Mouse (Mus musculus) CD4-positive, CD25-positive, alpha-beta regulatory T cell, adult 4 months (primary cell): Measurements from ENCODE around the gene Ppil4. TPM values are rescaled to one million over a fixed set of nuclear protein-coding genes. Genes with fewer than 3 reads are reported as not detected.
A peak's percentile ranks its signal among the peaks of the same experiment; 100 is the strongest.
"Not testable (repeated sequence)": the region's sequence is repeated elsewhere in the genome, so short reads cannot be mapped to it uniquely, and the experiment has no call there.

Experiments used
- ATAC-seq: one replicate; pipeline ENCODE4 v1.8.0; 2017
- polyA plus RNA-seq, 2 experiments: library from polyadenylated mRNA; unstranded; fragments of 100-300 nt; shearing (Covaris generic); gene quantifications; one replicate each; pipeline ENCODE4 v1.2.1; 2017

Gene Ppil4
- 10 to 100 TPM; 76.4 to 77.5 TPM for polyA plus RNA-seq

DNA sequence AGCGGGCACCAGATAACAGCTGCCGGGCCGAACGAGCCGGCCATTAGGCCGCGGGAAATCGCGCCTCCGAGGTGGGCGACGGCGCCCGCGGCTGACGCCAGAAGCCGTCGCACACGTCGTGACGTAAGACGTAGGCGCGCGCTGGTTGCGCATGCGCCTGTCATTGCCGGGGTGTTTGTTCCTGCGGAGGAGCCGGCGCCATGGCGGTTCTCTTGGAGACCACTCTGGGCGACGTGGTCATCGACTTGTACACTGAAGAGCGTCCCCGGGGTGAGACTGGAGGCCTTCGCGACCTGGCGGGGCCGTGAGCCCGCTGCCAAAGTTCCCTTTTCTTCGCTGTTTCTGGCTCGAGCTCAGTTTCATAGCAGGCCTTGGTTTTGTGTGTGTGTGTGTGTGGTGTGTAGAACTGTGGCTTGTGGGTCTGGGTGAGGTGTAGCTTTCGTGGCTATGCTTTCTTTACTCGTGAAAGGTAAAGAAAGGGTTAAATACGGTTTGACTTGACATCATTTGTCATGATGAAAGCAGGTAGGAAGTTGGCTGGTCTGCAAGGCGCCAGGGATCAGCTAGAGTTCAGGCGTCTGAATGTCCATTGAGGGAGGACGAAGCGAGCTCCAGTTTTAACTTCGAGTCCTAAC lies at the start of gene Ppil4, which contains the start of gene Ginm1:
Gene Ppil4 (plus strand): TSS at position 141 of the 635 bp plus-strand sequence.
Gene Ginm1 (minus strand): TSS at position 74 of the 635 bp plus-strand sequence.
- peak; percentile 90 for ATAC-seq

DNA sequence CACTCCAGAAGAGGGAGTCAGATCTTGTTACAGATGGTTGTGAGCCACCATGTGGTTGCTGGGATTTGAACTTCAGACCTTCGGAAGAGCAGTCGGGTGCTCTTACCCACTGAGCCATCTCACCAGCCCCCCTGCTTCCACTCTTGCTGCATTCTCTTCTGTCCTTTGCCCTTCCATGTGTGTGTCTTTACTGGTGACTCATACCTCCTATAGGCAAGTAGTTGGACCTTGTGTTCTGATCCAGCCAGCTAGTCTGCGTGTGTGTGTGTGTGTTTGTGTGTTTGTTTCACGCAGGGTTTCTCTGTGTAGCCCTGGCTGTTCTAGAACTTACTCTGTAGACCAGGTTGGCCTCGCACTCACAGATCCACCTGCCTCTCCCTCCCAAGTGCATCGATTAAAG lies 47.2 kb upstream of the Ppil4 start:
- ATAC-seq = not testable (repeated sequence)

GRCm38 (mm10) chr10:7748752-7749151 lies 43.9 kb upstream of the Ppil4 start:
- ATAC-seq = no peak

DNA sequence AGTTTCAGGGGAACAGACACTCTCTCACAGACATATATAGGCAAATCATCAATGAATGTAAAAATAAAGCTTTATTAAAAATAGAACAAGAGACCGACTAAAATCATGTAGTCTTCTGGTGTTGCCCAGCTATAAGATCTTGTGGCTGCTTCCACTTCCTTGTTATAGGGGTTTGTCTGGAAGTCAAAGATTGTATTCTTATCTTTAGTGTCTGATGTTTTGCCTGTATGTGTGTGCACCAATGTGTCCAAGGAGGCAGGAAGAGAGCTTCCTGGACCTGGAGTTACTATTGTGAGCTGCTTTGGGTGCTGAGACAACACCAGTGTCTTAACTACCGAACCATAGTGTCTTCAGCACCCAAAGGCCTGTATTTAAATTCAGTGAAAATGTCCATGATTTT lies 35.1 kb upstream of the Ppil4 start:
- no peak for ATAC-seq

- ATAC-seq = no peak
These were observed 20.3 kb upstream of the Ppil4 start for GRCm38 (mm10) chr10:7772346-7772745.

GRCm38 (mm10) chr10:7772769-7773168 lies 19.9 kb upstream of the Ppil4 start:
- ATAC-seq = no peak

GRCm38 (mm10) chr10:7775421-7775820 lies 17.3 kb upstream of the Ppil4 start:
- ATAC-seq = no peak

- ATAC-seq = no peak
These were observed 14.3 kb upstream of the Ppil4 start for GRCm38 (mm10) chr10:7778361-7778760.

DNA sequence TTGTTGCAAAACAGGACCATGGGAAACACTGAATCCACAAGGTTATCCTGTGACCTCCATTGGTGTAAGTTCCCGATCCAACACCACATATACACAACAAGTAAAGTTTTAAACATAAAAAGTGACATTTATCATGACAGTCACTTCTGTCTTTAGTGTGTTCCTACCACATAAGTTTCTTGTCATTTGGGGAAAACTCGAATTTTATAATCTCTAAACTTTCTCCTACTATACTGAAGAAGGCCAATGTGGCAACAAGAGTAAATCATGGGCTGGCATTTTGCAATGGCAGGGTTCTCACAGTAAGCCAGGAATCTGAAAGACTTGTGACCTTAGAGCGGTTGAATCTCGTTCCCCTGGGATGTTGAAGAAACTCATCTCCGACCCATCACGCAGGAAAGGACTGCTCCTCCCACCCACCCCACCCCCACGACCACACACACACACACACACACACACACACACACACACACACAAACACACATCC lies 12.9 kb upstream of the Ppil4 start:
- ATAC-seq = no peak

DNA sequence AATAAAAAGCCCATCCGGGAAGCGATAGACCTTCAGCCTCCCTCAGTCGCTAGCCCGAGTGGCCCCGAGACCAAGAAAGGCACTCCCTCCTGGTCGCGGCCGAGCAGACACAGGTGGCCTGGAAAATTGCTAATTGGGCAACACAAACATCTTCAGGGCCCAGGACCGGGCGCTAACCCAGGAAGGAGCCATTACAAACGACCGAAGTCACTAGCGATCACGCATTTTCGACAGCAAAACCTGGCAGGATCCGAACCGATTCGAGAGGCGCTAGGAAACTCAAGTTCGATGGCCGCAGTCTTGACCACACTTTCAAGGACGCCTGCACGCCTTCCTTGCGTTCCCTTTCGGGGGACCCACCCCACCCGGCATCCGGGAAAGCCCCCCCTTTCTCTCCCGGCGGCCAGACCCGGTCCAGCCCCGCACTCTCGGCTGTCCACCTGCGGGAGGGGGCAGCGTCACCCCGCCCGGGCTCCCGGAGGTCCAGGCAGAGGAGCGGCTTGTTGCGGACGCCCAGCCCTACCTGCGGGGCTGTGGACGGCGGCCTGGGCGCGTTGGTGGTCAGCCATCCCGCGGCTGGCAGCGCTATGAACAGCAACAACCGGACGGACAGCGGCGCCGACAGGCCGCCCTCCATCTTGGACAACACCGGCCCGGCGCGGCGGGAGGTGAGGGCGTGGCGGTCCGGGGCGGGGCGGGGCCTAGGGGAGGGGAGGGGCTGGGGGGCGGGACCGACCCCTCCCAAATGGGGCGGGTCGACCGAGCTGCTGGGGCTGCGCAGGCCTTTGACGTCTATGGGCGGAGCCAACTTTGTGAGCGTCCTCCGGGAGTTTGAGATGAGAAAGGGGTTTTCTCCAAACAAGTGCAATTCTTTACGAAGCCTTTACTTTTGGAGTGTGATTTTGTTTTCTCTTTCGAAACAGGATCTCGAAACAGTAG lies 12.2 kb upstream of the Ppil4 start:
- peak; percentile 97 for ATAC-seq

- ATAC-seq = peak; percentile 7
These were observed 11.5 kb upstream of the Ppil4 start for GRCm38 (mm10) chr10:7781214-7781613.

DNA sequence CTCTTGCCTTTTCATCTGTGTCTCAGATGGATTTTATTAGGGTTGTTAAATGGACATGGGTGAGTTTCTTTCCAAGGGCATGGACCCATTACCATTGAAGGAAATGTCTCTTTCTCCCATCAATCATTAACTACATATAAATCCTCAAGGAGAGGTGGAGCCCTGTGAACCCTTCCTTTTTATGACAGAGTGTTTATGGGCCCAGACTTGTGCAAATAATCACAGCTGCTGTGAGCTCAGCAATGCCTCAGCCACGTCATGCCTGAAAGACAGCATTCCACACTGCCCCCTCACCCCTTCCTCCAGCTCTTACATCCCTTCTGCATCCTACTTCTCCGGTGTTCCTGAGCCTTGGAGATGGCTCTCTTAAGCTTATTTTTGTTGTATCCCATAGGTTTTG lies 5.4 kb upstream of the Ppil4 start:
- no peak for ATAC-seq

GRCm38 (mm10) chr10:7792254-7792750 lies 389 bp upstream of the Ppil4 start:
- ATAC-seq = peak; percentile 69

GRCm38 (mm10) chr10:7801258-7801657 lies 8.6 kb downstream of the Ppil4 start:
- ATAC-seq = no peak

- no peak for ATAC-seq
These were observed 9.9 kb downstream of the Ppil4 start for GRCm38 (mm10) chr10:7802519-7803140.

DNA sequence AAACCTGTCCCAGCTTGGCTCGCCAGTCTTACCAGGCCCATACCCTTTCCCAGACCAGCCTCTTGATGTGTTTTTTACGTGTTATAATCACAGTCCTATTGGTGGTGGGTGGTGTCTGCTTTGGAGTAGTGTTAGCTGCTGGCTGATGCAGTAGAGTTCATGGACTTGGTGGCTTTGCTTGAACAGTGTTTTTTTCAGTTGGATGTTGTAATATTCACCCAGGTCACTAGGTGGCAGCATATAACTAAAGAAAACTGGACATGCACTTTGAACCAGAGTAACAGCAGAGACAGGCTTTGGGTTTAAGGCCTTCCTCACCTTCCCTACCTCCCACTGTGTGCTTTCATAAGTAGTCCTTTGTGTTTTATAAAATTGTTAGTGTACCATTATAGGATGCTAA lies 17.2 kb downstream of the Ppil4 start:
- peak; percentile 93 for ATAC-seq

DNA sequence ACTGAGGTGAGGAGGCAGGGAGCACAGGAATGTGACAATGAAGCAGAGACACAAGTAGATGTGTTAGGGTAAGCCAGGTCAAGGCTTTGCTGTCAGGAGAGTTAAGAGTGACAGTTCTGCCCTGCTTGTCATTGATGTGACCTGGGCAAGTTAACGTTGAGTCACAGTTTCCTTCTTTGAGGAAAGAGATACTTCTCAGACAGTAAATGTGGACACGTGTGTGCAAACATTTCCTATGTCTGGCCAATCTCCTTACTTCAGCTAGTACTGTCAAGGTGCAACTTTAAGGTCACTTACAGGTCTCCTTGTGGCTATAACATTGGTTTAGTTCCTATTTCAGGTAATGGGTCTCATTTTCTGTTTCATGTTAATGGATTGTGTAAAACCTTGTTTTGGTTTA lies 23.8 kb downstream of the Ppil4 start:
- ATAC-seq = peak; percentile 55

GRCm38 (mm10) chr10:7818676-7819075 lies 26.0 kb downstream of the Ppil4 start:
- ATAC-seq = peak; percentile 44

GRCm38 (mm10) chr10:7819156-7819555 lies 26.5 kb downstream of the Ppil4 start:
- ATAC-seq = no peak

DNA sequence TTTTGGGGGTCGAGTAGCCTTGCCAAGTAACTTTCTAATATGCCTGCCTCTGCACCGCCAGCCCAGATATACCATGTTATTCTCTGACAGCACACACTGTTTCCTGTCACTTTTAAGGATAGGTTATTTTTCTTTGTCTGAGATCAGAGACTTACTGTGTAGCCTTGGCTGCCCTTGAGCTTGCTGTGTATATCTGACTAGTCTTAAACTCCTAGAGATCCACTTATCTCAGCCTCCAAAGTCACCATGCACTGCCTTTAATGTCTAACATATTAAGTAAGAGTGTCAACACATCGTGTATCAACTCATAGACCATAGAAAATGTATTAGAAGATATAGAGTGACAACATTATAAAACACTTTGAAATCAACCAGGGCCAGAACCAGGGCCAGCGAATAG lies 26.9 kb downstream of the Ppil4 start:
- peak; percentile 46 for ATAC-seq

DNA sequence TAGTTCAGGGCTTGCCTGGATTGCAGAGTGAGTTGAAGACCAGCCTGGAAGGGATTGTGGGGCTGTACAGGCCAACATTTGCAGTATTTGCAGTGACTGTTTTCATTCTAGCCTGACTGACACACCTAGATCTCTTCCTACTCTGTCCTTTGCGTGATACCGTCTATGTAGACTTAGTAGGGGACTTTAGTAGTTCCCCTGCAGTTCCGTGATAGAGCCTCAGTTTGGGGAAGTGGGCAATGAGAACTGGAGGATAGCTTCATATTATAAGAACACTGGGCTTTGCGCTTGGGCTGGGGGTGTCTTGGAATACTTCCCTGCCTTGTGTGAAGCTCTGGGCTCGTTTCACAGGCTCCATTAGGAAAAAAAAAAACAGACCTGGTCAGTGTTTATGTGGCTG lies 27.5 kb downstream of the Ppil4 start:
- no peak for ATAC-seq

DNA sequence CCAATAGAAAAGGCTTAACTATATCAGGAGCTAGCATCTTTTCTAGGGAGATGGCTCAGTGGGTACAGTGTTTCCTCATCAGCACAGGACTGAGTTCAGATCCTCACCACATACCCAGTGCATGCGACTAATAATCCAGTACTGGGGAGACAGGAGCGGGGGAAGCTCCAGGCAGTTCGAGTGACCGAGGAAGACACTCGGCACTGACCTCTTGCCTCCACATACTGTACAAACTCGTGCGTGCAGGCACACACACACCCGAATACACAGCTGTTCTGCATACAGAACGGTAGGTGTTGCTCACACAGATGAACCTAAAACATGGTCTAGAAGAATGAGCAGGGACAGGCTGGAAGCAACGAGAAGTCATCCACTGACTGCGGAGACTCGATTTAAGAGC lies 29.3 kb downstream of the Ppil4 start:
- ATAC-seq = no peak
